Mouse (Mus musculus) kidney, adult 11 months (tissue): Measurements from ENCODE around the gene Baz1a.
"Not testable (repeated sequence)": the region's sequence is repeated elsewhere in the genome, so short reads cannot be mapped to it uniquely, and the experiment has no call there.

Experiments
- DNase-seq: peaks from one replicate; pipeline ENCODE4 v3.0.0; 2022

Gene Baz1a

GRCm38 (mm10) chr12:54980532-54980931, 33.6 kb downstream of the Baz1a start:
- no peak for DNase-seq

GRCm38 (mm10) chr12:54969033-54969432, 45.1 kb downstream of the Baz1a start:
- DNase-seq: no peak

- no peak for DNase-seq
Observed at GRCm38 (mm10) chr12:54965532-54966160, 48.5 kb downstream of the Baz1a start.

GRCm38 (mm10) chr12:54959569-54959968, 54.6 kb downstream of the Baz1a start:
- DNase-seq: no peak

GRCm38 (mm10) chr12:54956974-54957373, 57.2 kb downstream of the Baz1a start:
- no peak for DNase-seq

GRCm38 (mm10) chr12:54956457-54956856, 57.7 kb downstream of the Baz1a start:
- DNase-seq: no peak

GRCm38 (mm10) chr12:54946116-54946515, 68.0 kb downstream of the Baz1a start:
- no peak for DNase-seq

GRCm38 (mm10) chr12:54942586-54943157, 71.5 kb downstream of the Baz1a start:
- not testable (repeated sequence) for DNase-seq

GRCm38 (mm10) chr12:54937581-54938343, 76.4 kb downstream of the Baz1a start:
- not testable (repeated sequence) for DNase-seq

- no peak for DNase-seq
Observed at GRCm38 (mm10) chr12:54910387-54910786, 103.8 kb downstream of the Baz1a start.

- DNase-seq: not testable (repeated sequence)
Observed at GRCm38 (mm10) chr12:54892559-54892958, 121.6 kb downstream of the Baz1a start.

- DNase-seq: no peak
Observed at GRCm38 (mm10) chr12:54890426-54890825, 123.7 kb downstream of the Baz1a start.

GRCm38 (mm10) chr12:54887580-54888127, 126.5 kb downstream of the Baz1a start:
- DNase-seq: no peak

- peak; percentile 48 for DNase-seq
Observed at GRCm38 (mm10) chr12:54879630-54880029, 134.5 kb downstream of the Baz1a start.

- no peak for DNase-seq
Observed at GRCm38 (mm10) chr12:54879211-54879610, 134.9 kb downstream of the Baz1a start.

GRCm38 (mm10) chr12:54877875-54878274, 136.3 kb downstream of the Baz1a start:
- no peak for DNase-seq

GRCm38 (mm10) chr12:54876879-54877278, 137.3 kb downstream of the Baz1a start:
- DNase-seq: no peak

- DNase-seq: no peak
Observed at GRCm38 (mm10) chr12:54874711-54875110, 139.4 kb downstream of the Baz1a start.

- peak; percentile 78 for DNase-seq
Observed at GRCm38 (mm10) chr12:54862606-54863535, 151.3 kb downstream of the Baz1a start, which contains the start of gene Cfl2. Gene Cfl2, minus strand, starts transcription at chr12:54862877.

- no peak for DNase-seq
Observed at GRCm38 (mm10) chr12:54861991-54862605, 152.1 kb downstream of the Baz1a start.

- no peak for DNase-seq
Observed at GRCm38 (mm10) chr12:54859531-54859930, 154.6 kb downstream of the Baz1a start.

GRCm38 (mm10) chr12:54850551-54850950, 163.6 kb downstream of the Baz1a start:
- no peak for DNase-seq
